Mouse (Mus musculus): ENCODE measurements around the gene Tfcp2. TPM values are rescaled to one million over a fixed set of nuclear protein-coding genes. Genes with fewer than 3 reads are reported as not detected.

The Tfcp2 gene
- total RNA-seq, 2 experiments from 2014 or later, result 2.0 to 3.8 TPM

GRCm38 (mm10) chr15:100448572-100448971, 103.2 kb downstream of the Tfcp2 start:
- ATAC-seq (ENCODE audit: poor library complexity, severe bottlenecking), result no peak

Other genes starting within 250 kb of the Tfcp2 start
- 21.4 and 25.2 TPM in 2 replicates for gene Mettl7a1, start 247.9 kb downstream of the Tfcp2 start, total RNA-seq (2015)
- 59.4 and 64.4 TPM in 2 replicates for gene Mettl7a1, start 247.9 kb downstream of the Tfcp2 start, total RNA-seq (2017)
- not detected in 2 replicates for gene Mettl7a3, start 217.1 kb downstream of the Tfcp2 start, total RNA-seq (2015)
- gene Mettl7a3, start 217.1 kb downstream of the Tfcp2 start, total RNA-seq (2017), result not detected in 2 replicates
- not detected in 2 replicates for gene Methig1, start 198.9 kb downstream of the Tfcp2 start, total RNA-seq (2015)
- not detected in 2 replicates for gene Methig1, start 198.9 kb downstream of the Tfcp2 start, total RNA-seq (2017)
- gene Mettl7a2, start 198.8 kb downstream of the Tfcp2 start, total RNA-seq (2015), result not detected in 2 replicates
- gene Mettl7a2, start 198.8 kb downstream of the Tfcp2 start, total RNA-seq (2017), result not detected in 2 replicates
- gene Higd1c, start 187.5 kb downstream of the Tfcp2 start, total RNA-seq (2015), result not detected in 2 replicates
- gene Higd1c, start 187.5 kb downstream of the Tfcp2 start, total RNA-seq (2017), result not detected in 2 replicates
- gene Gm5475, start 129.9 kb downstream of the Tfcp2 start, total RNA-seq (2015), result not detected in 2 replicates
- gene Gm5475, start 129.9 kb downstream of the Tfcp2 start, total RNA-seq (2017), result not detected in 2 replicates
- 5.0 and 5.3 TPM in 2 replicates for gene Slc11a2, start 126.9 kb downstream of the Tfcp2 start, total RNA-seq (2015)
- 3.1 and 6.0 TPM in 2 replicates for gene Slc11a2, start 126.9 kb downstream of the Tfcp2 start, total RNA-seq (2017)
- gene Letmd1, start 83.0 kb downstream of the Tfcp2 start, total RNA-seq (2015), result 15.2 and 17.2 TPM in 2 replicates
- gene Letmd1, start 83.0 kb downstream of the Tfcp2 start, total RNA-seq (2017), result 8.8 and 15.5 TPM in 2 replicates
- gene Csrnp2, start 56.5 kb downstream of the Tfcp2 start, total RNA-seq (2015), result 0.65 and 1.2 TPM in 2 replicates
- gene Csrnp2, start 56.5 kb downstream of the Tfcp2 start, total RNA-seq (2017), result 0.70 and 0.81 TPM in 2 replicates
- gene Pou6f1, start 48.0 kb upstream of the Tfcp2 start, total RNA-seq (2015), result 1.0 and 1.1 TPM in 2 replicates
- 0.37 and 0.73 TPM in 2 replicates for gene Pou6f1, start 48.0 kb upstream of the Tfcp2 start, total RNA-seq (2017)
- gene Dazap2, start 63.3 kb upstream of the Tfcp2 start, total RNA-seq (2015), result 576 and 578 TPM in 2 replicates
- 242 and 284 TPM in 2 replicates for gene Dazap2, start 63.3 kb upstream of the Tfcp2 start, total RNA-seq (2017)
- 1.1 and 3.2 TPM in 2 replicates for gene Smagp, start 84.9 kb upstream of the Tfcp2 start, total RNA-seq (2015)
- 0.51 and 4.5 TPM in 2 replicates for gene Smagp, start 84.9 kb upstream of the Tfcp2 start, total RNA-seq (2017)
- 309 and 324 TPM in 2 replicates for gene Bin2, start 117.5 kb upstream of the Tfcp2 start, total RNA-seq (2015)
- gene Bin2, start 117.5 kb upstream of the Tfcp2 start, total RNA-seq (2017), result 275 and 304 TPM in 2 replicates
- 3.5 and 6.2 TPM in 2 replicates for gene Cela1, start 135.9 kb upstream of the Tfcp2 start, total RNA-seq (2015)
- gene Cela1, start 135.9 kb upstream of the Tfcp2 start, total RNA-seq (2017), result 1.8 and 4.2 TPM in 2 replicates
- gene Galnt6, start 177.4 kb upstream of the Tfcp2 start, total RNA-seq (2015), result 3.6 and 4.2 TPM in 2 replicates
- 9.6 and 11.4 TPM in 2 replicates for gene Galnt6, start 177.4 kb upstream of the Tfcp2 start, total RNA-seq (2017)
- 0.16 and 4.0 TPM in 2 replicates for gene Slc4a8, start 209.7 kb upstream of the Tfcp2 start, total RNA-seq (2015)
- gene Slc4a8, start 209.7 kb upstream of the Tfcp2 start, total RNA-seq (2017), result 1.8 and 2.3 TPM in 2 replicates